8 mouse cellular contexts compared by ENCODE assay signal in the genomic region with DNA sequence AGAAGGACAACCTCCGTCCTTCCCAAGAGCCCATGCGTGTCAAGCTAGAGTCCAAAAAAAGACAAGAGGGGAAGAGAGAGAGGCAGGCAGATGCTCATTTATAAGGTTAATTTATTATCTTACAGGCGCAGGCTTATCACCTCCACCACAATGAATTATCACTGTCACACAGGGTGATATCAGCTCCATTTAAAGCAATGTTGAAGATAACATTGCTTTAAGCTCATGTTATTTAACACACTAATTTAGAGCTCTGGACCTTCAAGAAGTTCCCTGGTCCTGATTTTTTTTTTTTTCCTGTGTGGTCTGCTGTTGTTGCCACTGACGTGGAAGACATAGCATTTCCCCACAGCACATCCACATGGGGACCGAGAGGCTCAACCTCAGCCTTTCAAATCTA.
"Had no signal": no experiment of that assay in that cellular context is flagged by ENCODE, and none has a peak within 500 bp of the region (broad histone marks: within the 10 kb centered on the region; RNA-seq: fewer than 3 reads in every experiment).

No protein-coding gene starts in this region.

- H3K27ac ChIP-seq: limb, embryonic 13.5 days; liver, embryonic 14.5 days; midbrain, embryonic 10.5 days; neural tube, embryonic 12.5 days; stomach, postnatal 0 days had no signal

- H3K9me3 ChIP-seq: limb, embryonic 13.5 days; midbrain, embryonic 10.5 days; neural tube, embryonic 12.5 days had no signal

- H3K9ac ChIP-seq: limb, embryonic 13.5 days; liver, embryonic 14.5 days; neural tube, embryonic 12.5 days had no signal

- H3K36me3 ChIP-seq: limb, embryonic 13.5 days; midbrain, embryonic 10.5 days; neural tube, embryonic 12.5 days had no signal

- H3K4me3 ChIP-seq: midbrain, embryonic 10.5 days; neural tube, embryonic 12.5 days had no signal

- DNase-seq: kidney, postnatal 14 days; left cerebral cortex, postnatal 4 days; lung, adult 18-20 months had no signal
